Mouse (Mus musculus): Measurements from ENCODE around the gene Npas2.

GRCm38 (mm10) chr1:39256513-39257330 is 63.2 kb downstream of the Npas2 start:
- TF ChIP-seq POLR2A (IDR thresholded peaks at IDR 0.05; ENCODE audit: borderline replicate concordance, control insufficient read depth, low read depth, low read length) (no peak), CTCF (IDR thresholded peaks at IDR 0.05; ENCODE audit: control insufficient read depth, insufficient read depth, low read length) (no peak)

Measured in bone marrow, adult 2 months (tissue).